Mouse (Mus musculus): ENCODE results near the gene Gm26938. TPM values are rescaled to one million over a fixed set of nuclear protein-coding genes. Genes with fewer than 3 reads are reported as not detected.

Gene Gm26938
- not detected for polyA plus RNA-seq (2014; fragmentation: Illumina TruSeq; extraction: RNeasy Lipid Tissue Mini Kit (QIAGEN cat#74804); ENCODE audit: low read depth, low replicate concordance)

GRCm38 (mm10) chr5:139826357-139827055 lies at the start of gene Gm26938, which contains the start of gene Psmg3:
Gene Gm26938 (minus strand): TSS chr5:139826407.
Gene Psmg3 (minus strand): TSS chr5:139826885.

GRCm38 (mm10) chr5:139819538-139820181 lies 6.5 kb downstream of the Gm26938 start, which contains the start of gene Tmem184a:
Gene Tmem184a (minus strand): TSS chr5:139819917.

GRCm38 (mm10) chr5:139791227-139792158 lies 34.7 kb downstream of the Gm26938 start, which contains the start of gene Mafk:
Gene Mafk (plus strand): TSS chr5:139791513.

GRCm38 (mm10) chr5:139775216-139775926 lies 50.8 kb downstream of the Gm26938 start, which contains the start of gene Ints1:
Gene Ints1 (minus strand): TSS chr5:139775674.

Other genes with a start within 250 kb of the Gm26938 start
- gene Micall2, start 90.1 kb downstream of the Gm26938 start, polyA plus RNA-seq (2014; fragmentation: Illumina TruSeq; extraction: RNeasy Lipid Tissue Mini Kit (QIAGEN cat#74804); ENCODE audit: low read depth, low replicate concordance), result 0.64 TPM
- 0.58 TPM for gene Ints1, start 50.7 kb downstream of the Gm26938 start, polyA plus RNA-seq (2014; fragmentation: Illumina TruSeq; extraction: RNeasy Lipid Tissue Mini Kit (QIAGEN cat#74804); ENCODE audit: low read depth, low replicate concordance)
- 12.7 TPM for gene Mafk, start 34.9 kb downstream of the Gm26938 start, polyA plus RNA-seq (2014; fragmentation: Illumina TruSeq; extraction: RNeasy Lipid Tissue Mini Kit (QIAGEN cat#74804); ENCODE audit: low read depth, low replicate concordance)
- gene Tmem184a, start 6.5 kb downstream of the Gm26938 start, polyA plus RNA-seq (2014; fragmentation: Illumina TruSeq; extraction: RNeasy Lipid Tissue Mini Kit (QIAGEN cat#74804); ENCODE audit: low read depth, low replicate concordance), result not detected
- gene Psmg3, start 478 bp upstream of the Gm26938 start, polyA plus RNA-seq (2014; fragmentation: Illumina TruSeq; extraction: RNeasy Lipid Tissue Mini Kit (QIAGEN cat#74804); ENCODE audit: low read depth, low replicate concordance), result not detected
- gene Elfn1, start 81.5 kb upstream of the Gm26938 start, polyA plus RNA-seq (2014; fragmentation: Illumina TruSeq; extraction: RNeasy Lipid Tissue Mini Kit (QIAGEN cat#74804); ENCODE audit: low read depth, low replicate concordance), result 2.3 TPM